Mouse (Mus musculus) liver, adult 2 months (tissue): ENCODE measurements around the gene Vmn1r178. TPM values are rescaled to one million over a fixed set of nuclear protein-coding genes. Genes with fewer than 3 reads are reported as not detected.
"Not testable (repeated sequence)": the region's sequence is repeated elsewhere in the genome, so short reads cannot be mapped to it uniquely, and the experiment has no call there.

Experiments used
- DNase-seq: peaks from one replicate; pipeline ENCODE4 v3.0.0-alpha.2; 2011; ENCODE audit warnings: low read depth, low spot score; ENCODE audit errors: extremely low read depth
- H3K27ac ChIP-seq: fragments of 200-500 bp; replicated peaks from 2 replicates; pipeline ENCODE4 v1.5.1; 2012; ENCODE audit warnings: low read depth, mild to moderate bottlenecking, control low read depth, inconsistent platforms, low read length; ENCODE audit not compliant: insufficient read depth
- H3K27me3 ChIP-seq: fragments of 200-500 bp; 2 replicates; pipeline ENCODE4 v1.6.1; 2012; ENCODE audit warnings: mild to moderate bottlenecking, moderate library complexity, low read length, inconsistent platforms; ENCODE audit not compliant: control insufficient read depth, insufficient read depth
- H3K36me3 ChIP-seq: fragments of 200-500 bp; 2 replicates; pipeline ENCODE4 v1.6.1; 2012; ENCODE audit warnings: low read length, inconsistent platforms; ENCODE audit not compliant: control insufficient read depth, insufficient read depth
- H3K4me1 ChIP-seq: fragments of 200-500 bp; 2 replicates; pipeline ENCODE4 v1.6.1; 2011; ENCODE audit warnings: low read length; ENCODE audit not compliant: control insufficient read depth, insufficient read depth
- H3K4me3 ChIP-seq: fragments of 200-500 bp; 2 replicates; pipeline ENCODE4 v1.5.1; 2011; ENCODE audit warnings: low read depth, mild to moderate bottlenecking, control low read depth, low read length, moderate library complexity; ENCODE audit not compliant: insufficient read depth
- H3K79me2 ChIP-seq: fragments of 200-500 bp; 2 replicates; pipeline ENCODE4 v1.6.1; 2012; ENCODE audit warnings: inconsistent platforms, mild to moderate bottlenecking, low read length, moderate library complexity; ENCODE audit not compliant: control insufficient read depth, insufficient read depth
- H3K9ac ChIP-seq: fragments of 200-500 bp; 2 replicates; pipeline ENCODE4 v1.6.1; 2012; ENCODE audit warnings: low read depth, mild to moderate bottlenecking, control low read depth, inconsistent platforms, low read length
- CTCF ChIP-seq: fragments of 200-500 bp; IDR thresholded peaks from 2 replicates; pipeline ENCODE4 v1.5.1; 2011; ENCODE audit warnings: low read depth, low read length, control low read depth
- POLR2A ChIP-seq: fragments of 200-500 bp; IDR thresholded peaks from 2 replicates; pipeline ENCODE4 v1.6.1; 2011; ENCODE audit warnings: low read length, control low read depth; ENCODE audit not compliant: insufficient read depth; ENCODE audit errors: extremely low read depth
- WGBS: fragments of 180-500 bp; shearing (Covaris S2); methylation state at CpG from one replicate; pipeline ENCODE4 v1.1.7; 2018; 5-methylcytosine and 5-hydroxymethylcytosine counted together
- polyA plus RNA-seq: library from polyadenylated mRNA; depleted of rRNA; stranded (reverse); fragments of >200 nt; gene quantifications from 2 replicates; pipeline ENCODE4 v1.2.3, GENCODE M21; 2012; rRNA removed
- total RNA-seq: library from RNA; depleted of rRNA; stranded (reverse); fragments of >200 nt; gene quantifications from 2 replicates; pipeline ENCODE4 v1.2.3, GENCODE M21; 2014; rRNA removed

Vmn1r178 gene
- total RNA-seq (not detected in 2 replicates), polyA plus RNA-seq (not detected in 2 replicates)

DNA sequence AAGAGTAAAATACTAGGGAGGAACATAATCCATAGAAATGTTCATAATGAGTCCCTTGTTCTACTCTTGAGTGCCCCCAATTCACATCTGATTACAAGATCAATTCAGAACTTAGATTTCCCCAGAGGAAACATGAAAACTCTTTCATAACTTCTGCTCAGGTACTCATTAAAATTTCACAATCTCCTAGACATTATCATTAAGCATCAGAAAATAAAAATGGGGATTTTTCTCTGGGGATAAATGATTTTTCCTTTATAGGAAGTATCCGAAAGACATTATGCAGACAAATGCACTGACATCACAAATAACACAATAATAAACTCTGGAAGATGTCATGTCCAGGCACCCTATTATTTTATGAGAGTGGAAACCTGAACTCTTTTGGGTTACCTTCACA is at the start of gene Vmn1r178:
Vmn1r178 (plus strand) TSS at position 301 of the 400 bp plus-strand sequence.
- Histone ChIP-seq H3K79me2 (no peaks in the 10 kb centered on the region), H3K4me1 (no peaks in the 10 kb centered on the region), H3K27me3 (no peaks in the 10 kb centered on the region), H3K4me3 (no peak within 1 kb of the TSS), H3K36me3 (no peaks in the 10 kb centered on the region), H3K27ac (no peak within 1 kb of the TSS), H3K9ac (no peak within 1 kb of the TSS)
- TF ChIP-seq CTCF (no peak), POLR2A (no peak)
- DNase-seq = no peak
- WGBS = 78% methylated on average over 1 of the region's 1 CpGs

- not testable (repeated sequence) for H3K4me3 ChIP-seq, H3K36me3 ChIP-seq, H3K4me1 ChIP-seq, H3K9ac ChIP-seq, H3K79me2 ChIP-seq, H3K27me3 ChIP-seq, H3K27ac ChIP-seq, DNase-seq
- 6% methylated on average over 1 of the region's 1 CpGs for WGBS
Observed at GRCm38 (mm10) chr7:23866349-23866748, 25.5 kb upstream of the Vmn1r178 start, which contains the start of gene Vmn1r177. TSS of gene Vmn1r177 (minus strand) at chr7:23866449.

DNA sequence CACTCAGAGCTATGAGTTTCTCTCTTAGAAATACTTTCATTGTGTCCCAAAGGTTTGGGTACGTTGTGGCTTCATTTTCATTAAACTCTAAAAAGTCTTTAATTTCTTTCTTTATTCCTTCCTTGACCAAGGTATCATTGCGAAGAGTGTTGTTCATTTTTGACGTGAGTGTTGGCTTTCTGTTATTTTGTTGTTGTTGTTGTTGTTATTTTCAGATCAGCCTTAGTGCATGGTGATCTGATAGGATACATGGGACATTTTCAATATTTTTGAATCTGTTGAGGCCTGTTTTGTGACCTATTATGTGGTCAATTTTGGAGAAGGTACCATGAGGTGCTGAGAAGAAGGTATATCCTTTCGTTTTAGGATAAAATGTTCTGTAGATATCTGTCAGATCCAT is 14.9 kb upstream of the Vmn1r178 start:
- not testable (repeated sequence) for H3K36me3 ChIP-seq, H3K4me1 ChIP-seq, H3K9ac ChIP-seq, H3K27ac ChIP-seq, H3K79me2 ChIP-seq, H3K4me3 ChIP-seq, DNase-seq, H3K27me3 ChIP-seq
- WGBS = 65% methylated on average over 4 of the region's 4 CpGs

GRCm38 (mm10) chr7:23926678-23927077 is 34.9 kb downstream of the Vmn1r178 start, which contains the start of gene Vmn1r179:
TSS of gene Vmn1r179 (plus strand) at chr7:23926978.
- Histone ChIP-seq H3K4me3 (no peak within 1 kb of the TSS), H3K27me3 (no peaks in the 10 kb centered on the region), H3K36me3 (no peaks in the 10 kb centered on the region), H3K4me1 (no peaks in the 10 kb centered on the region), H3K79me2 (no peaks in the 10 kb centered on the region), H3K27ac (no peak within 1 kb of the TSS), H3K9ac (no peak within 1 kb of the TSS)
- TF ChIP-seq POLR2A (no peak), CTCF (no peak)
- no peak for DNase-seq
- WGBS = 34% methylated on average over 2 of the region's 2 CpGs

Other genes with a start within 250 kb of the Vmn1r178 start
- not detected in 2 replicates for gene Vmn1r172, start 233.7 kb upstream of the Vmn1r178 start, total RNA-seq
- gene Vmn1r172, start 233.7 kb upstream of the Vmn1r178 start, polyA plus RNA-seq = not detected in 2 replicates
- gene Vmn1r173, start 191.3 kb upstream of the Vmn1r178 start, total RNA-seq = not detected in 2 replicates
- gene Vmn1r173, start 191.3 kb upstream of the Vmn1r178 start, polyA plus RNA-seq = not detected in 2 replicates
- gene Vmn1r174, start 139.7 kb upstream of the Vmn1r178 start, total RNA-seq = not detected in 2 replicates
- gene Vmn1r174, start 139.7 kb upstream of the Vmn1r178 start, polyA plus RNA-seq = not detected in 2 replicates
- gene Vmn1r175, start 81.4 kb upstream of the Vmn1r178 start, total RNA-seq = not detected in 2 replicates
- not detected in 2 replicates for gene Vmn1r175, start 81.4 kb upstream of the Vmn1r178 start, polyA plus RNA-seq
- not detected in 2 replicates for gene Vmn1r176, start 54.6 kb upstream of the Vmn1r178 start, total RNA-seq
- not detected in 2 replicates for gene Vmn1r176, start 54.6 kb upstream of the Vmn1r178 start, polyA plus RNA-seq
- not detected in 2 replicates for gene Vmn1r177, start 25.6 kb upstream of the Vmn1r178 start, total RNA-seq
- not detected in 2 replicates for gene Vmn1r177, start 25.6 kb upstream of the Vmn1r178 start, polyA plus RNA-seq
- gene Vmn1r179, start 35.0 kb downstream of the Vmn1r178 start, total RNA-seq = not detected in 2 replicates
- not detected in 2 replicates for gene Vmn1r179, start 35.0 kb downstream of the Vmn1r178 start, polyA plus RNA-seq
- not detected in 2 replicates for gene Vmn1r180, start 58.6 kb downstream of the Vmn1r178 start, total RNA-seq
- gene Vmn1r180, start 58.6 kb downstream of the Vmn1r178 start, polyA plus RNA-seq = not detected in 2 replicates
- gene Vmn1r181, start 82.6 kb downstream of the Vmn1r178 start, total RNA-seq = not detected in 2 replicates
- gene Vmn1r181, start 82.6 kb downstream of the Vmn1r178 start, polyA plus RNA-seq = not detected in 2 replicates
- gene V1rd19, start 109.7 kb downstream of the Vmn1r178 start, total RNA-seq = not detected in 2 replicates
- gene V1rd19, start 109.7 kb downstream of the Vmn1r178 start, polyA plus RNA-seq = not detected in 2 replicates
- not detected in 2 replicates for gene Vmn1r183, start 161.2 kb downstream of the Vmn1r178 start, total RNA-seq
- not detected in 2 replicates for gene Vmn1r183, start 161.2 kb downstream of the Vmn1r178 start, polyA plus RNA-seq
- gene Zfp180, start 189.9 kb downstream of the Vmn1r178 start, total RNA-seq = 8.6 and 9.5 TPM in 2 replicates
- gene Zfp180, start 189.9 kb downstream of the Vmn1r178 start, polyA plus RNA-seq = 11.5 and 12.7 TPM in 2 replicates
- gene Zfp112, start 220.3 kb downstream of the Vmn1r178 start, total RNA-seq = 0.81 and 1.1 TPM in 2 replicates
- gene Zfp112, start 220.3 kb downstream of the Vmn1r178 start, polyA plus RNA-seq = 0.42 and 1.1 TPM in 2 replicates
- gene Zfp235, start 242.2 kb downstream of the Vmn1r178 start, total RNA-seq = 6.1 and 7.7 TPM in 2 replicates
- gene Zfp235, start 242.2 kb downstream of the Vmn1r178 start, polyA plus RNA-seq = 3.3 and 3.8 TPM in 2 replicates